Mouse (Mus musculus): ENCODE results near the gene Copz1.
"Not testable (repeated sequence)": the region's sequence is repeated elsewhere in the genome, so short reads cannot be mapped to it uniquely, and the experiment has no call there.

Copz1 gene

GRCm38 (mm10) chr15:103251595-103251994 lies 20.9 kb upstream of the Copz1 start:
- peak; percentile 66 to 70 for DNase-seq (ENCODE audit: low spot score in 2 of 2)

GRCm38 (mm10) chr15:103252660-103253059 lies 19.9 kb upstream of the Copz1 start:
- peak in 1 of 2 experiments; percentile 59 for DNase-seq (ENCODE audit: low spot score in 2 of 2)

GRCm38 (mm10) chr15:103253352-103253751 lies 19.2 kb upstream of the Copz1 start:
- DNase-seq (ENCODE audit: low spot score in 2 of 2), result no peak

GRCm38 (mm10) chr15:103255169-103255568 lies 17.3 kb upstream of the Copz1 start:
- DNase-seq (ENCODE audit: low spot score in 2 of 2), result peak; percentile 70 to 71

GRCm38 (mm10) chr15:103256210-103256986 lies 16.1 kb upstream of the Copz1 start:
- DNase-seq (ENCODE audit: low spot score in 2 of 2), result no peak

- peak; percentile 87 for DNase-seq (ENCODE audit: low spot score in 2 of 2)
Measured at GRCm38 (mm10) chr15:103257790-103258728, 14.5 kb upstream of the Copz1 start, which contains the start of gene Nfe2. TSS of gene Nfe2 (minus strand) at chr15:103258403.

- DNase-seq (ENCODE audit: low spot score in 2 of 2), result no peak
Measured at GRCm38 (mm10) chr15:103259162-103259561, 13.4 kb upstream of the Copz1 start.

GRCm38 (mm10) chr15:103259989-103260388 lies 12.5 kb upstream of the Copz1 start:
- DNase-seq (ENCODE audit: low spot score in 2 of 2), result peak in 1 of 2 experiments; percentile 62

GRCm38 (mm10) chr15:103264794-103265193 lies 7.7 kb upstream of the Copz1 start:
- DNase-seq (ENCODE audit: low spot score in 2 of 2), result no peak

- DNase-seq (ENCODE audit: low spot score in 2 of 2), result no peak
Measured at GRCm38 (mm10) chr15:103268903-103269302, 3.6 kb upstream of the Copz1 start.

GRCm38 (mm10) chr15:103275943-103276342 lies 3.4 kb downstream of the Copz1 start:
- not testable (repeated sequence) for DNase-seq (ENCODE audit: low spot score in 2 of 2)

- no peak for DNase-seq (ENCODE audit: low spot score in 2 of 2)
Measured at GRCm38 (mm10) chr15:103277949-103278348, 5.4 kb downstream of the Copz1 start.

- peak in 1 of 2 experiments; percentile 59 for DNase-seq (ENCODE audit: low spot score in 2 of 2)
Measured at GRCm38 (mm10) chr15:103279750-103280149, 7.2 kb downstream of the Copz1 start.

GRCm38 (mm10) chr15:103280817-103281464 lies 8.4 kb downstream of the Copz1 start:
- peak in 1 of 2 experiments; percentile 39 for DNase-seq (ENCODE audit: low spot score in 2 of 2)

- DNase-seq (ENCODE audit: low spot score in 2 of 2), result no peak
Measured at GRCm38 (mm10) chr15:103281465-103282205, 9.1 kb downstream of the Copz1 start.

- DNase-seq (ENCODE audit: low spot score in 2 of 2), result peak in 1 of 2 experiments; percentile 51
Measured at GRCm38 (mm10) chr15:103284066-103284465, 11.6 kb downstream of the Copz1 start.

GRCm38 (mm10) chr15:103284647-103285046 lies 12.1 kb downstream of the Copz1 start:
- DNase-seq (ENCODE audit: low spot score in 2 of 2), result no peak

- DNase-seq (ENCODE audit: low spot score in 2 of 2), result no peak
Measured at GRCm38 (mm10) chr15:103285778-103286417, 13.4 kb downstream of the Copz1 start.

- DNase-seq (ENCODE audit: low spot score in 2 of 2), result no peak
Measured at GRCm38 (mm10) chr15:103289600-103289999, 17.1 kb downstream of the Copz1 start.

- DNase-seq (ENCODE audit: low spot score in 2 of 2), result no peak
Measured at GRCm38 (mm10) chr15:103290417-103290816, 17.9 kb downstream of the Copz1 start.

GRCm38 (mm10) chr15:103290843-103291242 lies 18.3 kb downstream of the Copz1 start:
- no peak for DNase-seq (ENCODE audit: low spot score in 2 of 2)

Data from spleen, postnatal 14 days (tissue).